Mouse (Mus musculus) cerebellum, adult 11 months (tissue): Measurements from ENCODE around the gene Mettl5.

ENCODE experiments used
- DNase-seq: peaks from one replicate; pipeline ENCODE4 v3.0.0; 2022

Mettl5 gene

DNA sequence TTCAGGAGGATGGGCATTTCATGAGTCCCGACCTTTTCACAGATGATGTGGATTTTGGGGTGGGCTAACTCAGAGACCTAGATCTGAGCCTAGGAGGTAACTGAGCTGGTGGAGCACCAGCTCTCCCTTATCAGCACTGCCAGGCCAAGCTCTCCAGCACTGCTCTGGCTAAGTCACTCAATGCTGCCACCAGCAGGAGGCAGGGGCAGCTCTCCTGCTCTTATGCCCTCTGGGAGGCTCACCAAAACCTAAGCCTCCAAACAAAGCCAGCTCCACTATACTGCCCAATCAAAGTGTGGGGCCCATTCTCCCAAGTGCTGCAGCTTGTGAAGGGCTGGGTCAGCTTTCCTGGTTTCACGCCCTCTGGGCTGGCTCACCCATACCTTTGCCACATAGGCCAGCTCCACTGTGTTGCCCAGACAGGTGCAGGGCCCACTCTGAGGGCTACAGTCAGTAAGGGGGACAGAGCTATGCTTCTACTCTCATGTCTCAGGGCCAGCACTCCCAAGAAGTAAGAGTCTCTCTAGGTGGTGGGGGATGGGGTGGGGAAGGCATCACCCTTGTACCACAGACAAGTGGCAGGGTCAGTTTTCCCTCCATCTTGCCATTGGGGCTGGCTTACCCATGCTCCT lies 33.9 kb downstream of the Mettl5 start:
- DNase-seq, result no peak

DNA sequence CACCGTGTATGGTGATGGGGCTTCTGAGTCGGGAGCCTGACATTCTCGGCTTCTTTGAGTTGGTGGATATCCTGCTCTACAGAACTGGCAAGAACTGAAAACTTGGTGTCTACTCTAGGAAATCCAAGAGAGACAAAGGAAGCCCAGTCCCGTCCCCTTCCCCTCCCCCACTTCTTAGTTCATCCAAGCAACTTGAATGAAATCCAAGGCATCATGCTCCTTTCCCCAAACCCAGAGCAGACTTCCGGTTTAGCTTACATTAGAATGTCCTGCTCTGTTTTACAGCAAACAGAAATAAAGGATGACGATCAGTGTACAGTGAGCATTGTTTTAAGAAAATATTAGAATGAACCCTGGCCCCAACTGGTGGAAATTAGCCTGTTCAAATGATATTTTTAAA lies 36.2 kb downstream of the Mettl5 start:
- DNase-seq, result no peak

DNA sequence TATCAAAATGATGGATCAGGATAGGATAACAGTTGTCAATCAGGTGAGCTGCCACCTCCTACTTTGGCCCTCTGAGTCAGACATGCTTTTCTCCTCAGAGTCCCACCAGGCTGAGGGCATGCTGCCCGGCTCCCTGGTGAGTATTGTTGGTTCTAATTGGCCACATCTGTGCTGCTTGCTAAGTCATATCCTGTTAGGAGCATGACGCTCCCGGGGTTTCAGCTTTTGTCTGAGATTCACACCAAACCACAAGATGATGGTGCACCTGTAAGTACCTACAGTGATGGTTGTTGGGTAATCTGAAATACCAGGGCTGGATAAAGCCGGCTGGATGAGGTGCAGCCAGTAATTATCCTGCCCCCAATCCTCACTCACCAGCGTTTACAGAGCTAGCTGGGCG lies 45.2 kb downstream of the Mettl5 start:
- DNase-seq, result no peak

DNA sequence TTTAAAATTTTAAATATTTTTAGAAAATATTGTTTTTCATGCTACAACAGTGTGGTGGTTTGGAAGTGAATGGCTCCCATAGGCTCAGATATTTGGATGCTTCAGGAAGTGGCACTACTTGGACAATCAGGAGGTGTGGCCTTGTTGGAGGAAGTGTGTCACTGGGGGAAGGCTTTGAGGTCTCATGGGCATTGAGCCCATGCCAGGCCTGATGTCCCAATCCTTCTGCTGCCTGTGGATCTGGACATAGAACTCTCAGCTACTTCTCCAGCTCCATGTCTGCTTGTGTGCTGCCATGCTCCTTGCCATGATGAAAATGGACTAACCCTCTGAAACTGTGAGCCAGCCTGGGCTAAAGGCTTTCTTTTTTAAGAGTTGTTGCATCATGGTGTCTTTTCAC lies 46.7 kb downstream of the Mettl5 start:
- no peak for DNase-seq

DNA sequence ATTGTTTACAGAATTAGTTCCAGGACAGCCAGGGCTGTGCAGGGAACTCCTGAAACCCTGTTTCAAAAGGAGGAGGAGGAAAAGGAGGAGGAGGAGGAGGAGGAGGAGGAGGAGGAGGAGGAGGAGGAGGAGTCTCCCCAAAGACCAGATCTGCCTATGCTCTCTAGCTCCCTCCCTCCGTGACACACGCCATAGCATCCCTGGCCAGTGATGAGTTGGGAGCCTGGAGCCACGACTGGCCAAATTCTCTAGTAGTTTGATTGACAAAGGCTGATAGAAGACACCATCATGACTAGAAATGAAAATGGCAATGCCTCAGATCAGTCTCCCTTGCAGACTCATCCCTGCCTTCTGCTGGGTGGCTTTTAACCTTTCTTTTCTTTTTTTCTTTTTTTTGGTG lies 47.4 kb downstream of the Mettl5 start:
- DNase-seq, result no peak

DNA sequence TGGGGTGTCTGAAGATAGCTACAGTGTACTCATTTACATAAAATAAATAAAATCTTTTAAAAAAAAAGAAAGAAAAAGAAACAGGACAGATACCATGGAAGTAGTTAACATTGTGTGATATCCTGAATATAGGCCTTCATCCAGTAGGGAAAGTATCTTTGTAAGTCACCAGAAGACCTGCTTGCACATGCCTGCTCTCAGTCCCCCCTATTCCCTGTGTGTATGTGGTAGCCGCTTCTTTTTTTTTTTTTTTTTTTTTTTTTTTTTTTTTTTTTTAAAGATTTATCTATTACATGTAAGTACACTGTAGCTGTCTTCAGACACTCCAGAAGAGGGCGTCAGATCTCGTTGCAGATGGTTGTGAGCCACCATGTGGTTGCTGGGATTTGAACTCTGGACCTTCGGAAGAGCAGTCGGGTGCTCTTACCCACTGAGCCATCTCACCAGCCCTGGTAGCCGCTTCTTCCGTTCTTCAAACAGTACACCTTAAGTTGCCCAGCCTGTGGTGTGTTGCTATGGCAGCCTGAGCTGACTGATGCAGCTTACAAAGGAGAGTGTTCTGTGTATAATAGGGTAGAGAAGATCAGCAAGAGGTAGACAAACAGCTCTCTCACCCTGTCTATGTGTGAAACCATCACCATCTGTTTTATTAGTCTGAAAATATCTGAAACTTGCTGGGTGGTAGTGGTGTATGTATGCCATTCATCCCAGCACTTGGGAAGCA lies 48.0 kb downstream of the Mettl5 start:
- no peak for DNase-seq

DNA sequence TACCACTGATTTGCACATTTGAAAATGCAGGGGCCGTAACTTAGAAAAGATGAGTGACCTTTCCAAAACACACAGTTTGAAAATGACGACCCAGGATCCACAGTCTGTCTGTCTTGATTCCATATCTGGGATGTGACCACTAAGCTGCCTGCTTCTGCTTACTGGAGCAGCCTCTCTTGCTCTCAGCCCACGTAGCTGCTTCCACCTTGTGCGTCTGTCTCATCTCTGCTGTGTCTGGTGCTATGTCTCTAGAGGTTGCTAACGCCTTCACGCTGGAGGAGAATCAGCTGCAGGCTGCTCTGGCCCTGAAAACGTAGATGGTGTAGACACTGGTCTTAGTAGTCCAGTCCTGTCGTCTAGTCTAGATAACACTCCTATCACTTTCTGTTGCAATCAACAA lies 55.3 kb downstream of the Mettl5 start:
- no peak for DNase-seq

DNA sequence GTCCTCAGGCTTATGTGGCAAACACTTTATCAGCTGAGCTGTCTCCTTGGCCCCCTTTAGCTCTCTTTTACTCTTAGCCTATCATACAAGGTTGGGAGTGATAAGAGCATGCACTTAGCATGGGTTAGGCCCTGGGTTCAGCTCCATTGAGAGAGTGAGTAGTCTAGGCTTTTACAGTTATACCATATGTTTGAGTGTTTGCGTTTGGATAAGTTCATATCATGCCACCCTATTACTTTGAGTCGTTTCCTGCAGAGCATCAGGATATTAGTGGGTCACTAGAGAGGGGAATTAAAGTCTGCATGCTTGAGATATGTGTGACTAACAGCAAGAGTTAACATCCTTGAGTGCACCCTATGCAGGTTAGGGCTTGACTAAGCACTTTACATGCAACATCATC lies 55.7 kb downstream of the Mettl5 start:
- no peak for DNase-seq

DNA sequence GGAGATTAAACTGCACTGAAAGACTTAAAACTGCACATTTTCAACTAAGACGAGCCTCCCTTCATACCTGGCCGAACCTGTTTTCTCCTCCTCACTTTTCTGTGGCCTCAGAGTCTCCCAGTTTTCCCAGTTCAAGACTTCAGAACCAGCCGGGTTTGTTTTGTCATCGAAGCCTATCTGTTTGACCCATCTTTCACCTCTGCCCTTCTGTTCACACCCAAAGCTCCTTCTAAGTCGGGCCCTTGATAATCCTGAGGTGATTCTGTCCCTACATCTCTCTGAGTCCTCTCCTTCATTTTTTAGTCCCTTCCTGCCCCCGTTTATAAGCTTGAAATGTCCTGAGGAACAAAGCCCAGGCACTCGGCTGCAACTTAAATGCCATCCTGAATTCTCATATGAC lies 57.4 kb downstream of the Mettl5 start:
- DNase-seq, result no peak

DNA sequence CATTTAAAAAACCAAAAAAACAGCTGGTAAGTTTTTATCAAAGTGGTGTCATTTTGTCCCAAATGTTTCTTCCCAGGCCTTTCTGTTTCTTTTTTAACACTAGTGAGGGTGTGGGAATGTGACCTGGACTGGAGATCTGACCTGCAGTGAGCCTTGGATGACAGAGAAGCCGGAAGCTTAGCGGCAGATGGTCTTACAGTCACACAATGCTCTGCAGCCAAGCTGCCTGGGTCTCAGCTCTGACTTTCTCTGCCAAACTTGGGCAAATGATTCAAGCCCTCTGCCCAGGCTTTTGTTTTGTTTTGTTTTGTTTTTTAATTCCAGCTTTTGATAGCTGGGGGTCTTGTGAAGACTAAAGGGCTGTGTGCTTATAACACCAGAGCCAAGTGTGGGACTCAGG lies 59.0 kb downstream of the Mettl5 start:
- peak; percentile 63 for DNase-seq

DNA sequence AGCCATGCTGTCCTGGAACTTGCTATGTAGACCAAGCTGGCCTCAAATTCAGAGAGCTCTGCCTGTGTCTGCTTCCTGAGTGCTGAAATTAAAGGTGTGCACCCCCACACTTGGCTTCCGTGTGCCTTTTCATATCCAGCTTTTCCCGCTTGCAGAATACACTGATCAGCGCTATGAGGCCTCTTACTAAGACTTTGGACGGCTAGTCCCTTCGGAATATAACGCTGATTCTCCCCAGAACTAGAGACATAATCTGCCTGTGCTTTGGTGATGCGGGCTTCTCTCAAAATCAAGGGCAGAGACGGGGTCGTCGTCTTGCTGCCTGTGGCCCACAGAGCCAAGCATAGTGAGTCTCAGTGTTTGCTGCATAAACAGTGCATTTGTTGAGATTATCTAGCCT lies 59.5 kb downstream of the Mettl5 start:
- no peak for DNase-seq

DNA sequence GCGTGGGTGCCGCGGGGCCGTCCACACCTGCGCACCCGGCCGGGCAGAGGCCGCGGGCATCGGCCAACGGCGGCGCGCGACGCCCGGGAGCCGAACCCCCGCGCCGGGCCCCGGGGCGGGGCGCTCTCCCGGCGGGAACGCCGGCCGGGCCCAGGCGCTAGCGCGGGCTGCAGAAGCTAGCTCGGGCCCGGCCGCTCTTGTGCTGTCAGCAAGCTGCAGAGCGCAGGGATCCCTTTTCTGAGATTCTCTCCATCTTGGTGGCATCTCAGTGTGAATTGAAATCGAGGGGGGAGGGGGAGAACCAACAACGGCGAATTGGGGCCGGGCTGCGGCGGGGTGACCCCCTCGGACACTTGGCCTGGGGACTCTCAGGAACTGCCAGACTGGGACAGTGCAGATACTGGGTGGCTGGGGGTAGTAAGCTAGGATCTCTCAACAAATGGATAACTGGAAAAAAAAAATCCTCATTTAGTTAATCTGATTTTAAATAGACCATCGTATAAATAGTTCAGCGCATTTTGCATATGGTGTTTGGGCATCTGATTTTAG lies 62.2 kb downstream of the Mettl5 start:
- no peak for DNase-seq

DNA sequence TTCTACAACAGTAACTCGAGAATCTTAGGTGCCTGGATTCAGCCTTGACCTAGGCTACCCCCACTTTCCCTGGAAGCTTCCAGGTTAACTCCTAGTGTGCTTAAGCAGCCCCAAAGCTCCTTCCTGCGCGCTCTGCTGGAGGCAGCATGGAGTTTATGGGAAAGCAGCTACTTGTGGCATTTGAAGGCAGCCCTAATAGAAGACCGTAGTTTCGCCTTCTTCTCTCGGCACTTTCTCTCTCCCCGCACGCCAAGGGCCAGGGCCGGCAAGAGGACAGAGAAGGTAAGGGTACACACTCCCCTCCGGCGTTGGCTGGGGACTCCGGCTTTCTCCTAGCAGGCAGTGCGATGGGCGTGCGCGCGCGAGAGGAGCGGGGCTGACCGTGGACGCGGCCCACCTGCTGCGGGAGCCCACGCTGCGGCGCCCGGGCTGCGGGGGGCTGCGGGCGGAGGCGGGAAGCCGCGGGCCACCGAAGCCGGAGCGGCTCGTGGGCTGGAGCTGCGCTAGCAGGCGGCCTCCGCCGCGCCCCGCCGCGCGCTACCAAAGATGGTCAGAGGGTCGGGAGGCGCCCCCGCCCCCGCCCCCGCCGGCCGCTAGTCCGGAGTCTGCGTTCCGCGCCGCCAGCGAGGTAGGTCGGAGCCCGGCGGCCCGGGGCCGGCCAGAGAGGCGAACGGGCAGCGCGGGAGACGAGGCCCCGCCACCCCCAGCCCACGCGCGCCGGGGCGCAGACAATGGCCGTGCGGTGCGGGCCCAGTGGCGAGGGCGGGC lies 62.9 kb downstream of the Mettl5 start:
- peak; percentile 48 for DNase-seq

DNA sequence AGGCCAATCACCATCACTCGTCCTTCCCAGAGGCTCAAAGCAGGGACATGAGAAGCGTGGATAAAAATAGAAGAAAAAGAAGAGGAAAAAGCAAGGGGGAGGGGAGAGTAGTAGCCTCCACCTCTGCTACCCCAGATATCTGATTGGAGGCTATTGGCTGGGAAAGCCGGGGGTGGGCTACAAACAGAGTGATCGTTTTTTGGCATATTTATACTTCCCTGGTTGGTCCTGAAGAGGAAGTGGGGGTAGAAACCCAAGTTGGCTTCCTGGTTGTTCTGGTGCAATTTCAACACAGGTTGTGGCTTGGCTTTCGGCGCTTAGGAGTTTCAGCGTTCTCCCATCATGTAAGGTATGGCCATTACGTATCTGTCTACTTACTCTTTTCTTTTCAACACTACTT lies 63.7 kb downstream of the Mettl5 start, which contains the start of gene Klhl23:
Gene Klhl23 (plus strand): TSS at position 234 of the 400 bp plus-strand sequence.
- DNase-seq, result no peak
